Mouse (Mus musculus) T-helper 17 cell (primary cell): ENCODE measurements at regions not wholly inside any gene's neighbourhood (a gene's known extent, or its start where the extent isn't known, plus 50 kb on each side); places are given as distances from the start of the nearest gene placed in this dataset.

ENCODE experiments used
- in situ Hi-C, 2 experiments: fragments of 300-600 bp; cut with MboI, MseI; formaldehyde crosslinking; loops; 1 replicate in 1 of 2; 2 replicates in 1 of 2; pipeline ENCODE4 v1.15.1; 2025; ENCODE audit warnings: high pct_unique_total_duplicates in 2 of 2

GRCm38 (mm10) chr6:99898077-99898476, 171.9 kb upstream of the Prok2 start:
- in situ Hi-C loops = no loop called here

GRCm38 (mm10) chr6:99895558-99895957, 169.4 kb upstream of the Prok2 start:
- in situ Hi-C loops = no loop called here

GRCm38 (mm10) chr6:99893936-99894335, 167.7 kb upstream of the Prok2 start:
- in situ Hi-C loops = no loop called here

GRCm38 (mm10) chr6:99892204-99892603, 166.0 kb upstream of the Prok2 start:
- in situ Hi-C loops = no loop called here

GRCm38 (mm10) chr6:99891790-99892189, 165.6 kb upstream of the Prok2 start:
- in situ Hi-C loops = no loop called here

- in situ Hi-C loops = no loop called here
Measured at GRCm38 (mm10) chr6:99890805-99891204, 164.6 kb upstream of the Prok2 start.

GRCm38 (mm10) chr6:99889055-99889454, 162.9 kb upstream of the Prok2 start:
- in situ Hi-C loops = no loop called here

GRCm38 (mm10) chr6:99887904-99888303, 161.7 kb upstream of the Prok2 start:
- in situ Hi-C loops = no loop called here

GRCm38 (mm10) chr6:99884755-99885154, 158.6 kb upstream of the Prok2 start:
- in situ Hi-C loops = no loop called here

- in situ Hi-C loops = no loop called here
Measured at GRCm38 (mm10) chr6:99884054-99884453, 157.9 kb upstream of the Prok2 start.

GRCm38 (mm10) chr6:99881606-99882005, 155.4 kb upstream of the Prok2 start:
- in situ Hi-C loops = no loop called here

GRCm38 (mm10) chr6:99874852-99875251, 148.7 kb upstream of the Prok2 start:
- in situ Hi-C loops = no loop called here

- in situ Hi-C loops = no loop called here
Measured at GRCm38 (mm10) chr6:99874029-99874428, 147.8 kb upstream of the Prok2 start.

- in situ Hi-C loops = no loop called here
Measured at GRCm38 (mm10) chr6:99866061-99866460, 139.9 kb upstream of the Prok2 start.

GRCm38 (mm10) chr6:99864949-99865348, 138.8 kb upstream of the Prok2 start:
- in situ Hi-C loops = no loop called here

- in situ Hi-C loops = no loop called here
Measured at GRCm38 (mm10) chr6:99863418-99863817, 137.2 kb upstream of the Prok2 start.

GRCm38 (mm10) chr6:99857411-99857810, 131.2 kb upstream of the Prok2 start:
- in situ Hi-C loops = no loop called here

GRCm38 (mm10) chr6:99853716-99854115, 127.5 kb upstream of the Prok2 start:
- in situ Hi-C loops = no loop called here

GRCm38 (mm10) chr6:99850706-99851105, 124.5 kb upstream of the Prok2 start:
- in situ Hi-C loops = no loop called here

- in situ Hi-C loops = no loop called here
Measured at GRCm38 (mm10) chr6:99845508-99845846, 119.3 kb upstream of the Prok2 start.

GRCm38 (mm10) chr6:99844775-99845507, 118.7 kb upstream of the Prok2 start:
- in situ Hi-C loops = no loop called here

GRCm38 (mm10) chr6:99843507-99843906, 117.3 kb upstream of the Prok2 start:
- in situ Hi-C loops = no loop called here

- in situ Hi-C loops = no loop called here
Measured at GRCm38 (mm10) chr6:99842723-99843122, 116.5 kb upstream of the Prok2 start.

GRCm38 (mm10) chr6:99840823-99841222, 114.6 kb upstream of the Prok2 start:
- in situ Hi-C loops = no loop called here
